Mouse (Mus musculus) brain, embryonic 18.5 days (tissue): ENCODE data around the gene A1cf.

Source experiments
- DNase-seq: peaks from one replicate; pipeline ENCODE4 v3.0.0-alpha.2; 2012; ENCODE audit warnings: low read depth, low spot score

A1cf gene

DNA sequence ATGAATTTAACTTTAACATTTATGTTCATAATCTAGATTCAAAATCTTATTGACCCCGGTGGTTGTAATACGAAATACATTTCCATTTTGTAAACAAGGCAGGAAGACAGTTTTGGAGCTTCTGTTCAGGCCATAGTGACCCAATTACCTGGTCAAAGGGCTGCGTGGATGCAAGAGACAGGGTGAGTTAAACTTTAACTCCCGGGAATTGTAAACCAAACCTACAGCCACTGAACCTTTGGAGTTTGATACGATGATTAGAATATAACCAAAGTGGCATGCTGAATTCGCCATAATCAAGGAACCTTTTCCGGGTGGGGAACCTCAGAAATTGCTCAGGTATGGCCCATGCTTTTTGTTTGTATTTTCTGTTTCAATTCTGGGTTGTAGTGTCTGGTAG, at the start of gene A1cf:
A1cf (plus strand) TSS at position 244 of the 400 bp plus-strand sequence.
- DNase-seq, result no peak

GRCm38 (mm10) chr19:31834250-31834649, 34.3 kb upstream of the A1cf start:
- no peak for DNase-seq

- no peak for DNase-seq
Measured at GRCm38 (mm10) chr19:31861909-31862308, 6.7 kb upstream of the A1cf start.

GRCm38 (mm10) chr19:31862512-31863249, 5.9 kb upstream of the A1cf start:
- no peak for DNase-seq

- no peak for DNase-seq
Measured at GRCm38 (mm10) chr19:31865451-31865850, 3.1 kb upstream of the A1cf start.

- DNase-seq, result no peak
Measured at GRCm38 (mm10) chr19:31868076-31868475, 488 bp upstream of the A1cf start.

DNA sequence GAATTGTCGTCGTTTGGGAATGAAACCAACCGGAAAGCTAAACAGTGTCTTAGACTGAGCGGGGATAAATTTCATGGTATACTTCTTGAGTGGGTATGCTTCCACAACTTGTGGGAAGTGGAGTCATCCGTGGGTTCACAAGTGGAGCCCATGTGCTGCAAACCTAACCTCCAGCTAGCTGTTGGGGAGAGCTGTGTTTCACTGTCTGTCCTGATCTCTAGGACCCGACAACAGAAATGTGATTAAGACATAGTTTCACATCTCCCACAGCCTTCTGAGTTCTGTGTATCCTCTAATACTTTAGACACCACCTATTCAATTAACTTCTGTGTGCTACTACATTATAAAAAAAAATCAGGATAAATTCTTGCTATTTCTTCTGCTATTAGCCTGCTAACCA, 407 bp downstream of the A1cf start:
- no peak for DNase-seq

DNA sequence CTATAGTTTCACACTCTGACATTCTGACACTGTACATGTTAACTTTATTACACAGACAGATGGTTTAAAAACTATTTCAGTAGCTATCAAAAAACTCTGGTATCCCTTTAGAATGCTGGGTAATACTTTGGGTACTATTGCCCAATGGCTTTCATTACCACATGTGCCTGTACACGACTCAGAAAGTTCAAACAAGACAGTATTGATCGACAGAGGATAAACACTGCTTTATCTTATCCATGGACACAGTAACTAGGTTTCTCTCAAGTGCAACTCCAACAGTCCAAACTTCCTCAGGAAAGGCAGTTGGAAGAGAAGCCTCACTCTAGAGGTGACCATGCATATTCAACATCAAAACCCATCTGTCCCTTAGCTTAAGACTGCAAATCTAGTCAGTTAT, 2.8 kb downstream of the A1cf start:
- DNase-seq, result no peak

- no peak for DNase-seq
Measured at GRCm38 (mm10) chr19:31877968-31878367, 9.4 kb downstream of the A1cf start.

DNA sequence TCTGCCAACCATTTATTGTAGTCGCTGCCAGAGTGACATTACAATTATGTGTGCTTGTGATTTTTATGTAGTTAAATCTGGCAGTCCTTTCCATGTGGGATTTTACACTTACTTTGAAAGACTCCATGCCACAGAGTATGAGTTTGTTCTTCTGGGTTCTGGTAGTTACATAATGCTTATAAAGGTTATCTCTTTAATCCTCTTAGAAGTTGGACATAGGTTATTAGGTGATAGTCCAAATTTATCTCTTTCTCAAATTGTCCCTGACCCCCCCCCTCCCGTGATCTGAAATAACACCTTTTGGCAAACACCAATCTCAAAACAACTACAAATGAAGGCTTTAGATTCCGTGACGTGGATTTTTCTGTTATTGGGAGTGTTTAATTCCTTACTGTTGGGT, 16.0 kb downstream of the A1cf start:
- DNase-seq, result no peak

DNA sequence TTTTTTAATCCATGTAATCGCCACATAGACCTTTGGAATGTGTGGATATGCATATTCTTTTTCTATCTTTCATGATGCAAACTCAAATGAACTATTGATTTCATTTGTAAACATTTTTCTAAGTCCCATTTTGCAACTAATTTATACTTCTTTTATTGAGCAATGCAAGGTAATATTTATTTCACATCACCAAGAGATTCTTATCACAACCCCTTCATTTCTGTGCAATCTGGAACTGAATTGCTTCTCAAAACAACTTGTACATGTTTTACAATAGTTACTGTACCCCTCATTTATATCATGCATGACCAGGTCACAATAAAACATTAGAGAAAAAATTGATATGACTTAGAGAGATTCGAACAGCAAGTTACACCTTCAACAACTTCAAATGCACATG, 18.7 kb downstream of the A1cf start:
- DNase-seq, result no peak

DNA sequence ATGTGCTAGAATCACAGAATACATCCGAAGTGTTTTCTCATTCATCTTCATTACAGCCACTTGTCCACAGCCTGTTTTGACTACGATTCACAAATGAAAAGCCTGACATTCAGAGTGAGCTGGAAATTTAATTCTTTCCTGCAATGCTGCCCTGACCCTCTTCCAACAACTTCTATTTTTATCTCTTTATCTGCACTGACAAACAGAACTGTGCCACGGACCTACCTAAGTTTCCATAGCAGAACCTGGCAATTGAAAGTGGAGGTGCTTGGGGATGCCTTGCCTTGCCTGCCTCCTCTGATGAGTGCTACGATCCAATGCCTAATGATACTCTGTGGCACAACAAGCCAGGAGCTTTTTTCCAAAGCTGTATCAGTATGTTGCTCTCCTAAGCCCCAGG, 21.4 kb downstream of the A1cf start:
- DNase-seq, result no peak

DNA sequence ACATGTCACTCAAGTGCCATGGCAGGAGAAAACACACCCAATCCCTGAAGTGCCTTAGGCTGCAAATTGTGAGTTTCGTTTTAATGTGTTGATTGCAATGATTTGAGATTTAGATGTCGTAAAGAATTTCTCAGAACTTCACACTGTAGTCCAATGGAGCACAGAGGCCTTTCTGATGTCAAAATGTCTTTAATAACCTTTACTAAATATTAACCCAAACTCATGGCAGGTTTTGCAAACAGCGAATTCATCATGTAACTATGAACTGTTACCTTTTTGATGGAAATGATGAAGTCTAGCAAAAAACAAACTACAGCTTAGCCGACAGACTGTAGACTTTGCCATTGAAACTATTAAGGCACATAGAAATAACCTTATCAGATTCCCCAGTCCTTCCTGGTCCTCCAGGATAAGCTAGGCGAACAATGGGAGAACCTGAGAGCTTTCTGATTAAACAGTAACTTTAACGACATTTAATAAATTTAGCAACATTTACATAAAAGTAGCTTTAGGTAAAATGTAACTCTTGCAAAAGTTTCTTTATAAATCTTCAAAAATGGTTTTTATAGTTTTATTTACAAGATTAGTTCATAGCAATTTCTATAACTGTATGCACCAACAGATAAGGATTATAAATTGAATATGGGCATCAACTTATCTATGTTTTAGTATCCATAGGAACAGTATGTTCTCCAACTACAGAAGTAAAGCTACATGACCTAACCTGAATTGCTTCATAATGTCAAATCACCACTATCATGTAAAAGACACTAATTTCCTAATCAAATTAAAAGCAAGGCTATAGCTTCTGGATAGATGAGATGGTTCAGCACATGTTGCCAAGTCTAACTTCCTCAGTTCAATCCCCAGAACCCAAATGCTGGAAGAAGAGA, 22.7 kb downstream of the A1cf start:
- no peak for DNase-seq

DNA sequence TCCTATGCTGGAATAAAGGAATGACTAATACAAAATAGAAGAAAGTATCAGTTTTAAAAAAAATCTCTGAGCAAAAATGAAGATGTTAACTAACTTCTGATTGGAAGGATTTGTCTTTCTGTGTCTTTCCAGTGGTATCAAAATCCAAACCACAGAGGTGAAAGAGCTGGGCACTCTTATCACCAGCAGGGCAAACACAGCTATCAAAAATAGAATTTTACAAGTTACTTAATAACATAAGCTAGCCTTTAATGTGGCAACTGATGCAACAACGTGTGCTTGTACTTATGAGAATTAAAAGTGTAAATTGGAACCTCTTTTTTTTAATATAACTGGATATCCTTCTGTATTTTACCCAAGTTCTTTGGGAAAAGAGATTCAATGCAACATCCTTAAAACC, 27.4 kb downstream of the A1cf start:
- DNase-seq, result no peak

GRCm38 (mm10) chr19:31896711-31897110, 28.1 kb downstream of the A1cf start:
- DNase-seq, result no peak

DNA sequence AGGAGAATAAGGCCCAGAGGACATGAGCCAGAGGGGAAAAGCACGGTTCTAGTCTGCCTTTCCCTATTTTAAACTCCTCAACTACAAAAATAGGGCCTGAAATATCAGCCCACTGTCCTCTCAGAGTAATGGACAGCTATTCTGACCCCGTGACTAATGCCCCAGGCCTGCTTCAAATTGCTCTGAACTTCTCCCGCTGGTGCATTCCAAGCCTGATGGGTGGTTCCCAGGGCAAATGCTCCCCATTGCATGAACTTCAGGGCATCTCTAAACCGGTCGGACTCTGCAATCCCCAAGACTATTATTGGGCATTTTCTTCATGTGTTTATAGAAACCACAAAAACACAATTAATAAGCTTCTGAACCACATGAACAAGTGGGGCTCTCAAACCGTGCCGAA, 37.1 kb downstream of the A1cf start:
- DNase-seq, result no peak

DNA sequence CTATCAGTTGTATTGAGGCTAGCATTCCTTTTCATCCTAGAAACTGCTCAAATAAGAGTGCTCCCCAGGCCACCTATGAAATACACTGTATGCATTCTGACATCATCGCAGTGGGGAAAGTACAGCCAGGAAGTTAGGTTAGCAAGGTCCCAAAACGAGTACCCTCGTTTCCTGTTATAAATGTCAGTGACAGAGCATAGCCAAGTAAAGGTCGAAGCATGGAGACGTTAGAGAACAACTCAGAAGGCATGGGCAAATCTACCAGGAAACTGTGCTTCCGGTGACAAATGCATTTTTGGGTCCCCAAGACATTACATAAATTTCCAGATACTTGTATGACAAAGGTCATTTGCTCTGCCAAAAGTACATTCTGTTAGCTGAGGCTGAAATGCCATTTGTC, 41.9 kb downstream of the A1cf start:
- DNase-seq, result no peak

DNA sequence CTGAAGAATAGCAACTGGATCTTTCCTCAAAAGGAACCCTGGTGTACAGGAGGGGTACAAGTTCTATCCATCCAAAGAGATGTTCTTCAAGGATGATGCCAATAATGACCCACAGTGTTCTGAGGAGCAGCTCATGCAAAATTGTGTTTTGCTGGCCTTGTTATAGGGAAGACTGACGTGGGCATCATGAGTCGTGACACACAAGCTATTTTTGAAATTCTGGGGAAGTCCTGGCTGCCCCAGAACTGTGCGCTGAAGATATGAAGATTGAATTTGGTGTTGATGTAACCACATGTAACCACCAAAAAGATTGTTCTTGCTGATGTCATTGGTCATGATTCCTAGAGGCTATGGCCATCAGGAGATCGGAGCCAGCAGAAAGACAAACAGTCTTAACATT, 45.4 kb downstream of the A1cf start:
- DNase-seq, result no peak

DNA sequence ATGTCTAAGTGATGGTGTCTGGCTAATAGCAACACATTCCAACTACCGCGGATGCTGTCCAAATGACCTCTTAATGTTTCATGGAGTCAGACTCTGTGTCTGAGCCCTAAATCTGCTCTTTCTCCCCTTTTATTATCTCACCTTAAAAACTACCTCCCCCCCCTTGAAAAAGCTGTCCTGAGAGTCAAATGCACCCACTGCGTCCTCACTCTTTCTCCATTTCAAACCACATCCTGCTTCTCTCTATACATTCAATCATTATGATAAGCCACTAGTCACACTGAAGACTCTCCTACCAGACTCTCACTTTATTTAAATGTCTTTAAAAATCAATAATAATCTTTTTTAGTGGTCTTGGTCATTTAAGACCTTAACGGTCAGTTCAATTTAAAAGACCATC, 51.8 kb downstream of the A1cf start:
- no peak for DNase-seq

DNA sequence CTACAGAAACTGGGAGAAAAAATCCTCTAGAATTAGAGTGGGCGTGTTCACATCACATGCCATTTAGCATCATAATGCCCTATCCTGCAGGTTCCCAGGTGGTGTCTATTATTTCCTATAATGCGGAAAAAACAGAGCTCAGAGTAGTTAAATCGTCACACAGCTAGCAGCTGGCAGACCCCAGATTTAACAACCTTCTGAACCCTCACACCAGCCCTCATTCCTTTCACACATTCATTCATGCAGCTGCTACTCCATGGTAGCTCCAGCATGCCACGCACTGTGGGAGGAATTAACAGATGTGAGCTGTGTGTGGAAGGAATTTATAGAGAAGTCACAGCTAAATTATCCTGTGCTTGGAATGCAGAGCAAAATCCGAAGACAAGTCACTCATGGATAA, 53.3 kb downstream of the A1cf start:
- DNase-seq, result no peak

- DNase-seq, result no peak
Measured at GRCm38 (mm10) chr19:31923615-31924352, 55.2 kb downstream of the A1cf start.

GRCm38 (mm10) chr19:31950793-31951489, 82.4 kb downstream of the A1cf start:
- no peak for DNase-seq
